Mouse (Mus musculus): ENCODE results near the gene Xlr4c.
A peak's percentile ranks its signal among the peaks of the same experiment; 100 is the strongest.
"Not testable (repeated sequence)": the region's sequence is repeated elsewhere in the genome, so short reads cannot be mapped to it uniquely, and the experiment has no call there.

Gene Xlr4c

DNA sequence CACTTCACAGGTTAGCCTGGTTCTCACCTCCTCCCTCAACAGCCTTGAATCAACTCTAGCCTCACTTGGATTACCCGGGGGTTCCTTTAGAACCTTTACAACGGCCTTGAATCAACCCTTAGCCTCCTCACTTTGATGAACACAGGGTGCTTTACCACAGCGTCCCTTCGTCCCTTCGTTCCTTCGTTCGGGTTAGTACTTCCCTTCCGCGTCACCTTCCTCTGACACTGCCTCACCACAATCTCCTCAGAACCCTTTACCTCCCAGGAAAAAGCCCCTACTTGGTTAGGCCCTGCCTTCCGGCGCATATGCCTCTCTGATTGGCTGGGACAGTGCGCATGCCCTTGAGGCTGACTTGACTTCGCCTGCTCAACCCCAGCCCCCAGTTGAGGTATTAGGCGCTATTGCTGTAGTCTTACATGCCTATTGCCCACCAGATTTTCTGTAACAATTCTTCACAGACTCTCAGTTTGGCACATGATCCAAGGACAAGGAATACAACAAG lies at the start of gene Xlr4c:
Xlr4c (minus strand) TSS at position 310 of the 505 bp plus-strand sequence.
- not testable (repeated sequence) for DNase-seq (ENCODE audit: low spot score)

GRCm38 (mm10) chrX:73265270-73265669 lies 22.3 kb upstream of the Xlr4c start, which contains the start of gene Xlr3c:
Gene Xlr3c (minus strand): TSS chrX:73265390.
- DNase-seq (ENCODE audit: low spot score), result not testable (repeated sequence)

GRCm38 (mm10) chrX:73262428-73262827 lies 19.5 kb upstream of the Xlr4c start:
- peak; percentile 0 for DNase-seq (ENCODE audit: low spot score)

DNA sequence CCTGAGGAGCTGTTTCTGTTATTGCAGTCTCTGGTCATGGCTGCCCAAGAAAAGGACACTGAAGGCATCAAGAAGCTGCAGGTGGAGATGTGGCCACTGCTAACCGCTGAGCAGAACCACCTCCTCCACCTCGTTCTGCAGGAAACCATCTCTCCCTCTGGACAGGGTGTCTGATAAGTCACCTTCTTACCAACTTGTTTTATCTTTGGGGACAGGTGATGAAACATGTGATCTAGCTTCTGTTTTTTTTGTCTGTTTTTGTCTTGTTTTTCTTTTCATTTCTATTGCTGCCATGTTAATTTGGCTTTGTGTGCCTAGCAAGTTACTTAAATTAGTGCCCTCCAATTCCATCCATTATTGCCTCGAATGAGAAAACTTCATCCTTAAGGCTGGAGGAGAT lies 13.6 kb downstream of the Xlr4c start:
- no peak for DNase-seq (ENCODE audit: low spot score)

DNA sequence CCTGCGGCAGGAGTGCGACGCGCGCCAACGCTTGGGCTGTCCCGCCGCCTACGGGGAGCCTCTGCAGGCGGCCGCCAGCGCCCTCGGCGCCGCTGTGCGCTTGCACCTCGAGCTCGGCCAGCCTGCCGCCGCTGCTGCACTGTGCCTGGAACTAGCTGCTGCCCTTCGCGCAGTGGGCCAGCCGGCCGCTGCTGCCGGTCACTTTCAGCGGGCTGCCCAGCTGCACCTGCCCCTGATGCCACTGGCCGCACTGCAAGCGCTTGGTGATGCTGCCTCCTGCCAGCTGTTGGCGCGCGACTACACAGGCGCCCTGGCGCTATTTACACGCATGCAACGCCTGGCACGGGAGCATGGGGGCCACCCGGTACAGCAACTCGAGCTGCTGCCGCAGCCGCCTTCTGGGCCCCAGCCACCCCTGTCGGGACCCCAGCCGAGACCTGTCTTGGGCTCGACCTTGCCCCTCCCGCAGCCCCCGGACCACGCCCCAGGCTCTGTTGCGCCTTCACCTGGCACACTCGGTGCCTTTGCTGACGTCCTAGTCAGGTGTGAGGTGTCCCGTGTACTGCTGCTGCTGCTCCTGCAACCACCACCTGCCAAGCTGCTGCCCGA lies 14.2 kb downstream of the Xlr4c start:
- DNase-seq (ENCODE audit: low spot score), result peak; percentile 13

GRCm38 (mm10) chrX:73227914-73228605 lies 14.9 kb downstream of the Xlr4c start, which contains the start of gene F8a:
Gene F8a (plus strand): TSS chrX:73228291.
- peak; percentile 59 for DNase-seq (ENCODE audit: low spot score)

DNA sequence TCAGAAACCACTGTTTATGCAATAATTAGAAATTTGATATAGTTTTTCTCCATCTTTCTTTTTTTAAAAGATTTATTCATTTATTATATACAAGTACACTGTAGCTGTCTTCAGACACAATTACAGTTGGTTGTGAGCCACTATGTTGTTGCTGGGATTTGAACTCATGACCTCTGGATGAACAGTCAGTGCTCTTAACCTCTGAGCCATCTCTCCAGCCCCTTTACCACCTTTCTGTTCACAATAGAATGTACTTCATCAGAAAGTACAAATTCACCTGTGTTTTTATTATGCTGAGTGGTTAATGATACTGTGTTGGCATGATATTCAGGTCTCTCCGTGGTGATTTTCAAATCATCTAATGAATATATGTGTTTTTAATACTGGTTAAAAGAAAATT lies 17.6 kb downstream of the Xlr4c start:
- no peak for DNase-seq (ENCODE audit: low spot score)

GRCm38 (mm10) chrX:73213819-73214564 lies 28.9 kb downstream of the Xlr4c start, which contains the start of gene Xlr4b:
Gene Xlr4b (plus strand): TSS chrX:73214333.
- DNase-seq (ENCODE audit: low spot score), result not testable (repeated sequence)

GRCm38 (mm10) chrX:73191934-73192333 lies 51.0 kb downstream of the Xlr4c start, which contains the start of gene Xlr3b:
Gene Xlr3b (plus strand): TSS chrX:73192207.
- peak; percentile 8 for DNase-seq (ENCODE audit: low spot score)

Measured in left cerebral cortex, adult 11 months (tissue).